Mouse (Mus musculus) erythroblast, adult 5-6 weeks (primary cell): ENCODE data around the gene Atg4d. TPM values are rescaled to one million over a fixed set of nuclear protein-coding genes. Genes with fewer than 3 reads are reported as not detected.
"Not testable (repeated sequence)": the region's sequence is repeated elsewhere in the genome, so short reads cannot be mapped to it uniquely, and the experiment has no call there.

Experiments used
- ATAC-seq: replicated peaks from 2 replicates; pipeline ENCODE4 v1.8.0; 2016; ENCODE audit warnings: moderate number of reproducible peaks, mild to moderate bottlenecking, moderate TSS enrichment, inconsistent platforms; ENCODE audit not compliant: poor library complexity, low FRiP score, severe bottlenecking
- total RNA-seq, 2 experiments: library from RNA; stranded (forward) in 1 of 2; stranded (reverse) in 1 of 2; fragments of 150-400 nt in 1 of 2; fragments of 200-764, 138-1000 nt in 1 of 2; gene quantifications; 2 replicates each; pipeline versions ENCODE4 v1.2.3 to v1.2.4; 2015 to 2017; ENCODE audit warnings: low replicate concordance in 2 of 2

Atg4d gene
- 11.9 TPM in 2 replicates for total RNA-seq (2015; ENCODE audit: low replicate concordance)
- total RNA-seq (2017; ENCODE audit: low replicate concordance) = 31.9 and 59.8 TPM in 2 replicates

GRCm38 (mm10) chr9:21265000-21265561 lies at the start of gene Atg4d:
TSS of gene Atg4d (plus strand) at chr9:21265293.
- peak; percentile 86 for ATAC-seq

GRCm38 (mm10) chr9:21216050-21216841 lies 48.8 kb upstream of the Atg4d start:
- ATAC-seq = no peak

GRCm38 (mm10) chr9:21219820-21220219 lies 45.3 kb upstream of the Atg4d start:
- no peak for ATAC-seq

DNA sequence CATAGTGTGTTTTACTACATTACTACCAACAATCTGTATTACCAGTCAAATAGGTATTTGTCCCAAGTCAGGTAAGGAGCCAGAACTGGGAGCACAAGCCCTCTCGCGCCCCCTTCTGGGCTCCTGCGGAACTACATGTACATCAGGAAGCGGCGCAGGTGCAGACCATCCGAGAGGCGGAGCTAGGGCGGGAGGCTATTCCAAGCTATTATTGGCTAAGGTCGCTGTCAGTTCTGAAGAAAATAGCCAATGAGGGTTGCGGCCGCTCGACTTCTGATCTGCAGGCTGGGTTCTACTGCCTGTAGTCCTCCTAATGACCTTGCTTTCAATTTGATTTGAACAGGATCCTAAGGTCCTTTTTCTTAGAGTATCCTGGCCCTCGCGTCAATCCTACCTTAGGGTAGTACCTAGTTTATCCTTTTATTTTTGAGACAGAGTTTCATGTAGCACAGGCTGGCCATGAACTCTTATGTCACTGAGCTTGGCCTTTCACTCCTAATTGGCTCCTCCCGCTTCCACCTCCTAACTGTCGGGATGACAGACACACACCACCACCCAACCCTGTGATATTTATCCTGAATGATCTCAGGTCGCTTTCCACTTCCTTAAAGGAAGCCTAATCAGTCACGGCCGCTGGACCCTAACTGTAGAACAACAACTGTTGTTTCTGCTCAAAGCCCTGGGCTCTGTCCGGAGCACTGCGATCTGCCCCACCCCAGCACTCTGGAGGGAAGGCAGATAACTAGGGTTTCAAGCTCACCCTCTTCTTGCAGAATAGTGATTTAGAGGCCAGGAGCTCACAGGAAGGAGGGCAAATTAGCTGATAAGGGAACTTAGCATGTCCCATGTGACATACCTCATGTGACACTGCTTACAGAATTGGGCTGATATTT lies 44.4 kb upstream of the Atg4d start:
- peak; percentile 94 for ATAC-seq

DNA sequence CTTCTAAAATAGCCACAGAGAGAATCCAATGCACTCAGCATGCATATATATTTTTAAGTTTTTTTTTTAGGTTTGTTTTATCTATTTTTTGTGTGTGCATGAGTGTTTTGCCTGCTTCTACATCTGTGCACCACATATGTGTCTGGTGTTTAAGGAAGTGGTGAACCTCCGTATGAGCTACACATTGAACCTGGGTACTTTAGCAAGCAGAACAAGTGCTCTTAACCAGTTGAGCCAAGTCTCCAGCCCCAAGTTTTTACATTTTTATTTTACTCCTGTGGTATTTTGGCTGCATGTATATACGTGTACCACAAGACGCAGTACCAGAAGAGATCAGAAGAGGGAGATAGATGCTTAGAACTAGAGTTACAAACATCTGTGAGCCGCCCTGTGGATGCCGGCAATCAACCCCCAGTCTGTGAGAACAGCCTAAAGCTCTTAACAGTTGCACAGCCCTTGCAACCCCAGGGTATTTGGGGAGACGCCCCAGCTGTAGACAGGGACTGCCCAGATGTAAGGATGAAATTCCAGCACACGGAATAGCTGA lies 43.6 kb upstream of the Atg4d start:
- peak; percentile 70 for ATAC-seq

DNA sequence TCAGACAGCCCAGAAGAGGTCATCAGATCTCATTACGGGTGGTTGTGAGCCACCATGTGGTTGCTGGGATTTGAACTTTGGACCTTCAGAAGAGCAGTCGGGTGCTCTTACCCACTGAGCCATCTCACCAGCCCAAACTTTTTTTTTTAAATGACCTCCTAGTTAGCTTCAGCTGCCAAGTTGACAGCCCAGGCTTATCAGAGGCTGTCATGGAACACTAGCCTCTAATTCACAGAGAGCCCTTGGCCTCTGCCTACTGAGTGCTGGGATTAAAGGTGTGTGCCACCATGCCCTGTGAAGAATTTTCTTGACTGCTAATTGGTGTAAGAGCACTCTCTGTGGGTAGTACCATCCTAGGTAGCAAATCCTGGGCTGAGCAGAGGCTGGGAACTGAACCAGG lies 41.6 kb upstream of the Atg4d start:
- not testable (repeated sequence) for ATAC-seq

GRCm38 (mm10) chr9:21223906-21224305 lies 41.2 kb upstream of the Atg4d start:
- no peak for ATAC-seq

DNA sequence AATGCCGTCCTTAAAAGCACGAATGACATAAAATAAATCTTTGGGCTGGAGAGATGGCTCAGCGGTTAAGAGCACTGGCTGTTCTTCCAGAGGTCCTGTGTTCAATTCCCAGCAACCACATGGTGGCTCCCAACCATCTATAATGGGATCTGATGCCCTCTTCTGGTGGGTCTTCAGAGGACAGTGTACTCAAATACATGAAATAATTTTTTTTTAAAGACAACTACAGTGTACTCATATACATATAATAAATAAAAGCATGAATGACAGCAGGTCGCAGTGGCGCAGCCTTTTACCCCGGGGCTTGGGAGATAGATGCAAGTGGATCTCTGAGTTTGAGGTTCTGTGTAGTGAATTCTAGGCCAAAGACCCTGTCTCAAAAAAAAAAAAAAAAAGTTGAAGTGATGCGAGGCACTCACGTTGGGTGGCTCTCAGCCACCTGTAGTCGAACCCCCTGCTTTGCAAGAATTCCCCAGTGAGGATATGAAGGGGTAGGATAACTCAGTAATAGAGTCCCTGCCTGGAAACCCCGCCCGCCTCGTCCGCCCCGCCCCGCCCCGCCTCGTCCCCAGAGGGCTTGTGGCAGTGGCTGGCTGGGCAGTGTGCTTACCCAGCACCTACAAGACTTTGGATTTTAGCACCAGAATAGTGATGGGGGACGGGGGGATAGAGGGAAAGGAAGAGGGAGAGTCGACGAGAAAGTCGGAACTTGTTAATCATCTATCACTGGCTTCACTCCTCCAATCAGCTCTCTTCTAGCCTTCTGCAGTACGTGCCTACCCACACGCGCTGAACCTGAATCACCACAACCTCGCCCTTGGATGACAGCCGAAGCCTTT lies 40.3 kb upstream of the Atg4d start:
- no peak for ATAC-seq

- no peak for ATAC-seq
These were observed 39.7 kb upstream of the Atg4d start for GRCm38 (mm10) chr9:21225415-21225758.

DNA sequence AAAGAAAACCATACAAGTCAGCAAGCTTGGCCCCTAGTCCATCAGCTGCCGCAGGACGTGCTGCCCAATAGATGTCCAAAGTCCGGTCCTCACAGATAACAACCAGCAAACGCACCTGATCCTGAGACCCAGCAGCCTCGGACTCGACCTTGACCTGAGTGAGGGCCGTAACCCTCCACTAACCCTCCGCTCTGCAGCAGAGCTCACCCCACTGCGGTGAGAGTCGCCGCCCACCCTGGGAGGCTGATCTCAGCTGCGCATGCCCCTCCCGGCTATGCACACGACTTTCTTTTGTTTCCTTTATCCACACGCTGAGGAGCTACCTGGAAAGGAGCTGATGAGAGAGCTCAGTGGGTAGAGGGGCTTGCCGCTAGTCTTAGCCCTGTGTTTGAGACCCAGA lies 37.8 kb upstream of the Atg4d start:
- no peak for ATAC-seq

- ATAC-seq = no peak
These were observed 33.5 kb upstream of the Atg4d start for GRCm38 (mm10) chr9:21231551-21231950.

GRCm38 (mm10) chr9:21232867-21233266 lies 32.2 kb upstream of the Atg4d start:
- no peak for ATAC-seq

GRCm38 (mm10) chr9:21233366-21233765 lies 31.7 kb upstream of the Atg4d start:
- no peak for ATAC-seq

DNA sequence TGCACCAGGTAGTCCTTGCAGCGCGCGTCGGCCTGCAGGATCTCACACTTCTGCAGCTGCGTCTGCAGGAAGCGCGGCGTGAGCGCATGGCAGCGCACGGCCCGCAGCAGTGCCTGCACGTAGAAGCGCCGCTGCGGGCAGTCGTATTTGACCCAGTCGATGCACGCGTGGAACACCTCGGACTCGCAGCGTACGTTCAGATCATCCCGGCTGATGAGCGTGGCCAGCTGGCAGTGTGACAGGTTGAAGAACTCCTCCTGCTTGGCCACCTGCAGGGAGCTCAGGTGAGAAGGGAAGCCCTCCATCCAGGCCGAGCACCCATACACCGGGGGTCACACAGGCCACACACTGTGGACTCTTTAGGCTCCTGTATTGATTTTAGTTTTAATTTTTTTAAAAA lies 31.3 kb upstream of the Atg4d start:
- no peak for ATAC-seq

DNA sequence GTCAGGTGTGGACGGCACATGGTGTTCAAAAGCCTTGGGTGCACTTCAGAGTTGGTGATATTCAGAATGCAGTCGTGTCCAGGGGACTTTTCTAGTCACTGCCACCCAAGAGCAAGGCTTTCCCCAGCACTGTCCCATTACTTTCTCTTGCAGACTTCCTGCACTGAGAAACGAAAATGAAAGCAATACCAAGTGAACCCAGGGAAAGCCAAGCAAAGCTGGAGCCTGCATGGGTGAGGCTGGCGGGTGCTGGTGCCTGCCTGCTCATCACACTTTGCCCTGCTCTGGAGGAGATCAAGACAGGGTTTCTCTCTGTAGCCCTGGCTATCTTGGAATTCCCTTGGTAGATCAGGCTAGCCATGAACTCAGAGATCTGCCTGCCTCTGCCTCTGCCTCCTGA lies 29.8 kb upstream of the Atg4d start:
- no peak for ATAC-seq

DNA sequence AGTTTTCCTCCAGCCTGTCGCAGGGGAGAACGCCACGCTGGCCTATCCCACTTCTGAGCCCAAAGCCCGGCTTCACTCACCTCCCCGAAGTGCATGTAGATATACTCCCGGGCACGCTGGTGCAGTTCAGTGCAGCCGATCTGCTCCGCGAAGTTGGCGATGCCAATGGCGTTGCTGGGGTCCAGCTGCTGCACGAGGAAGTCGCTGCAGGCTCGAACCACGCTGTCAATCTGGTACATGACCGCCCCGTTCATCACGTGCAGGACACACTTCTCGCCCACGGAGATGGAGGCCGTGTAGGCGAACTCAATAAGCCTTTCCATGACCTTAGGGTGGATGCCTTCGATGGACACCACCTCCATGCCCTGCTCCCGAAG lies 28.1 kb upstream of the Atg4d start:
- no peak for ATAC-seq

- ATAC-seq = peak; percentile 59
These were observed 27.6 kb upstream of the Atg4d start for GRCm38 (mm10) chr9:21237368-21238003.

GRCm38 (mm10) chr9:21238004-21238732 lies 26.9 kb upstream of the Atg4d start:
- ATAC-seq = 0 out of 2 replicates have a peak, but pooled peaks have one; percentile 16
